Mouse (Mus musculus) hindbrain, embryonic 14.5 days (tissue): Measurements from ENCODE around the gene Cldn19. TPM values are rescaled to one million over a fixed set of nuclear protein-coding genes. Genes with fewer than 3 reads are reported as not detected.

Experiments used
- ATAC-seq: fragments of 200-750 bp; cut with Nextera tagmentation; 2 replicates; pipeline ENCODE4 v1.8.0; 2017; ENCODE audit warnings: moderate number of reproducible peaks, mild to moderate bottlenecking, moderate TSS enrichment, moderate library complexity; ENCODE audit not compliant: low FRiP score
- DNase-seq: peaks from one replicate; pipeline ENCODE4 v3.0.0-alpha.2; 2015; ENCODE audit warnings: low spot score
- H3K27ac ChIP-seq: fragments of 300-500 bp; sonication (generic); 2 replicates; pipeline ENCODE4 v1.5.1; 2014; ENCODE audit warnings: mild to moderate bottlenecking, moderate library complexity
- H3K27me3 ChIP-seq: fragments of 300-500 bp; sonication (generic); 2 replicates; pipeline ENCODE4 v1.6.1; 2014; ENCODE audit warnings: mild to moderate bottlenecking, low read length, mixed read lengths; ENCODE audit not compliant: control insufficient read depth, insufficient read depth
- H3K36me3 ChIP-seq: fragments of 300-500 bp; sonication (generic); replicated peaks from 2 replicates; pipeline ENCODE4 v1.6.1; 2014; ENCODE audit not compliant: control insufficient read depth, insufficient read depth
- H3K4me1 ChIP-seq: fragments of 300-500 bp; sonication (generic); replicated peaks from 2 replicates; pipeline ENCODE4 v1.6.1; 2014; ENCODE audit warnings: antibody characterized with exemption, low read length, mixed read lengths; ENCODE audit not compliant: control insufficient read depth, insufficient read depth
- H3K4me2 ChIP-seq: fragments of 300-500 bp; sonication (generic); replicated peaks from 2 replicates; pipeline ENCODE4 v1.6.1; 2014; ENCODE audit warnings: mild to moderate bottlenecking, moderate library complexity
- H3K4me3 ChIP-seq: fragments of 300-500 bp; sonication (generic); replicated peaks from 2 replicates; pipeline ENCODE4 v1.5.1; 2014; ENCODE audit warnings: mild to moderate bottlenecking, low read length
- H3K9ac ChIP-seq: fragments of 300-500 bp; sonication (generic); 2 replicates; pipeline ENCODE4 v1.6.1; 2014
- H3K9me3 ChIP-seq: fragments of 300-500 bp; sonication (generic); 2 replicates; pipeline ENCODE4 v1.6.1; 2016; ENCODE audit warnings: low read length; ENCODE audit not compliant: control insufficient read depth
- WGBS: fragments of 180-500 bp; shearing (Covaris S2); extraction: QIAGEN DNeasy Blood & Tissue Kit; methylation state at CpG from one replicate; pipeline ENCODE4 v1.1.7; 2014; 5-methylcytosine and 5-hydroxymethylcytosine counted together
- polyA plus RNA-seq: library from polyadenylated mRNA; unstranded; fragments of >200 nt; fragmentation: Nextera tagmentation; extraction: Ambion mirVana; gene quantifications from 2 replicates; pipeline ENCODE4 v1.2.1, GENCODE M21; 2014

Gene Cldn19
- polyA plus RNA-seq, 1 experiment from 2014 or later = 1.4 TPM

DNA sequence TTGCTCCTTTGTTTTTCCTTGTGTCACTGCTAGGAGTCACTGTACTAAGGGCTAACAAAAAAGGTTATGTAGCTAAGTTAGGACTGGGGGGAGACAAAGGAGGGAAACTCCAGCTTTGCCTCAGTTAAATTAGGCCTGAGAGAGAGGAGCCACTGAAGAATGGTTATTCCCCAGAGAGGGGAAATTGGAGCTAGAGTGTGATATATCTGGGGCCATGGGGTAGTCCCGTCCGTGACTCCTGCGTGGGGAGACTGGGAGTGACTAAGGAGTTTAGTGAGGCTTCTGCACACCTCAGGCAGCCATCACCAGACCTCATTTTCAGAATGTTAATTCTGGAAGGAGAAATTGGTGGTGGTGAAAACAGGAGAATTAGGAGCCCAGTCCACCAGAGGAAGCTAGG lies 20.9 kb upstream of the Cldn19 start:
- WGBS = 90% methylated on average over 3 of the region's 3 CpGs

DNA sequence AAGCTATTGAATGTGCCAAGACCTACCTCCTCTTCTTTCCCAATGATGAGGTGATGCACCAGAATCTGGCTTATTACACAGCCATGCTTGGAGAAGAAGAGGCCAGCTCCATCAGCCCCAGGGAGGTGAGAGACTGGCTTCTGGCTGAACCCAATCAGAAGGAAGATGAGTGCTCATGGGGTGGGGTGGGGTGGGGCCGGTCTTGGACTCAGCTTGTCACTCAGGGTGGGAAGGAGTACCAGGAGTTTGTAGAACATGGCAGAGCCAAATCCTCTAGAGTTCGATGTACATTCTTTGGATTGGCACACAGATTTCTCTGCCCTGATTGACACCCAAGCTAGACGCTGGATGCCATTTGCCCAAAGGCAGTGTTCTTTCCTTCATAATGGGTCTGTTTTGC lies 16.6 kb upstream of the Cldn19 start:
- no peaks in the 10 kb centered on the region for H3K27me3 ChIP-seq
- H3K9ac ChIP-seq = no peak overlapping the region
- ATAC-seq (no peak), DNase-seq (no peak)
- H3K4me2 ChIP-seq = no peak overlapping the region
- H3K36me3 ChIP-seq = peaks cover 50% of the 10 kb centered on the region
- no peak overlapping the region for H3K27ac ChIP-seq
- 74% methylated on average over 3 of the region's 3 CpGs for WGBS
- no peaks in the 10 kb centered on the region for H3K9me3 ChIP-seq
- H3K4me3 ChIP-seq = no peak overlapping the region
- H3K4me1 ChIP-seq = peaks cover 8% of the 10 kb centered on the region; the same call in 1 of the 2 replicates

More for the DNA sequence above, 20.9 kb upstream of the Cldn19 start:
- Histone ChIP-seq H3K4me2 (peak overlapping the region; percentile 63), H3K4me3 (peak overlapping the region; percentile 70), H3K36me3 (0 out of 2 replicates have a peak, but pooled peaks cover 17% of the 10 kb centered on the region), H3K4me1 (peaks cover 15% of the 10 kb centered on the region), H3K9me3 (no peaks in the 10 kb centered on the region), H3K27ac (no peak overlapping the region), H3K27me3 (no peaks in the 10 kb centered on the region), H3K9ac (no peak overlapping the region)
- DNase-seq = no peak
- ATAC-seq = no peak

DNA sequence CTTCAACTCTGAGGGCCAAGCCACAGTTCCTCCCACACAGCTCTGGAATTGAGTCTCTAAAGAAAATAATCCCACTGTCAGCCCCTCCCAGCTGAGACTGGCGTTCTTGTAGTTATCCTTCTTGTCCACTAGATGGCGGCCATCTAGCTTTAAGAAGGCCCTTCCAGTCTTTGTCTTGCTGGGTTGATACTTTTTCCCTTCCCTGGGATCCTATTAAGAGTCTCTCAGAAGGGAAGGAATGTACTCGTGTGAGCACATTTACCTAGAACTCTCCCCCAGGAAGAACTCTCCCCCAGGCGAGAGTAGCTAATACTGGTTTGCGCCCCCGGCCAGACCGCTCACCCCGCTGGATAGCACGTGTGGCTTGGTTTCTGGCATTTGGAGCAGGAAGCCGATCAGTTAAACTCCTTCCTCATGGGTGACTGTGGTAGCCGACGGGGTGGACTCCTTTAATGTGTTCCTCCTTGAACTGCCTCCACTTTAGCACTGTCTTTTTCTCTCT lies 16.0 kb upstream of the Cldn19 start:
- WGBS = 44% methylated on average over 12 of the region's 12 CpGs
- Histone ChIP-seq H3K36me3 (peaks cover 56% of the 10 kb centered on the region), H3K9ac (0 out of 2 replicates have a peak overlapping the region, but pooled peaks have one; percentile 40), H3K9me3 (no peaks in the 10 kb centered on the region), H3K27ac (peak overlapping the region; percentile 72), H3K4me3 (no peak overlapping the region), H3K4me1 (peaks cover 3% of the 10 kb centered on the region; the same call in 1 of the 2 replicates), H3K27me3 (no peaks in the 10 kb centered on the region), H3K4me2 (0 out of 2 replicates have a peak overlapping the region, but pooled peaks have one; percentile 13)
- DNase-seq (peak; percentile 87), ATAC-seq (peak; percentile 75)

DNA sequence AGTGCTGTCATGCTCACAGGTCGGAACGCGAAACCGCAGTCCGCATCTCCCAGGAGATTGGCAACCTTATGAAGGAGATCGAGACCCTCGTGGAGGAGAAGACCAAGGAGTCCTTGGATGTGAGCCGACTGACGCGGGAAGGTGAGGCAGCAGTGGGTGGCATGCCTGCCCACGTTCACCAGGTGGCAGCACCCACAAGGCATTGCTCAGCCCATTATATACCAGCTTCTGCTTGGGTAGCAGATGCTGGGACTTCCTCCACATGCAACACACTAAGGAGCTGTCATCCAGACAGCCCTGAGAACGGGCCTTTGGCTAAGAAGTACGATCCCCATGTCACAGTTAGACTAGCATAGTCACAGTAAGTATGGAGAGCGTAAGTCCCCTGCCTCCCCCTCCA lies 13.6 kb upstream of the Cldn19 start:
- H3K27me3 ChIP-seq = no peaks in the 10 kb centered on the region
- peaks cover 67% of the 10 kb centered on the region for H3K36me3 ChIP-seq
- DNase-seq (no peak), ATAC-seq (no peak)
- H3K4me2 ChIP-seq = no peak overlapping the region
- H3K9ac ChIP-seq = no peak overlapping the region
- WGBS = 93% methylated on average over 14 of the region's 14 CpGs
- H3K9me3 ChIP-seq = no peaks in the 10 kb centered on the region
- no peak overlapping the region for H3K27ac ChIP-seq
- no peak overlapping the region for H3K4me3 ChIP-seq
- no peaks in the 10 kb centered on the region; the same call in 1 of the 2 replicates for H3K4me1 ChIP-seq

DNA sequence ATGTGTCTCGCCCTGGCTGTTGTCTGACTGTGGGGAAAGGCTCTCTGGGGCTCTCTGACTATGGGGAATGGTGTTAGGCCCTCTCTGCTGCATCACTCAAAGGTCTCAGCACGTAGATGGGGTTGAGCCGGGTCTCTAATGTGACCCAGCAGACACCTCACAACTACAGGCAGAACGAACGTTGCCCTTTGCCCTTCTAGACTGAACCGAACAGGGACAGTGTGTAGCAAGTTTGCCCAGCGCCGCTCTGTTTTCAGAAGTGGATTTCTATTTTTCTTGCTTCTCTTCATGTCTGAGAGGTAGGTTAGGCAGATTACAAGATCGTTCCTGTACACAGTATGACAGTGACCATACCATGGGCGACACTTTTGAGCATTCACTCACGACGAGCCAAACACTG lies 12.6 kb upstream of the Cldn19 start:
- H3K9me3 ChIP-seq = no peaks in the 10 kb centered on the region
- WGBS = 90% methylated on average over 12 of the region's 12 CpGs
- no peak overlapping the region for H3K4me2 ChIP-seq
- H3K4me1 ChIP-seq = peaks cover 4% of the 10 kb centered on the region; the same call in 1 of the 2 replicates
- H3K4me3 ChIP-seq = no peak overlapping the region
- H3K9ac ChIP-seq = no peak overlapping the region
- ATAC-seq (no peak), DNase-seq (no peak)
- no peaks in the 10 kb centered on the region for H3K27me3 ChIP-seq
- H3K27ac ChIP-seq = no peak overlapping the region
- peaks cover 60% of the 10 kb centered on the region for H3K36me3 ChIP-seq

DNA sequence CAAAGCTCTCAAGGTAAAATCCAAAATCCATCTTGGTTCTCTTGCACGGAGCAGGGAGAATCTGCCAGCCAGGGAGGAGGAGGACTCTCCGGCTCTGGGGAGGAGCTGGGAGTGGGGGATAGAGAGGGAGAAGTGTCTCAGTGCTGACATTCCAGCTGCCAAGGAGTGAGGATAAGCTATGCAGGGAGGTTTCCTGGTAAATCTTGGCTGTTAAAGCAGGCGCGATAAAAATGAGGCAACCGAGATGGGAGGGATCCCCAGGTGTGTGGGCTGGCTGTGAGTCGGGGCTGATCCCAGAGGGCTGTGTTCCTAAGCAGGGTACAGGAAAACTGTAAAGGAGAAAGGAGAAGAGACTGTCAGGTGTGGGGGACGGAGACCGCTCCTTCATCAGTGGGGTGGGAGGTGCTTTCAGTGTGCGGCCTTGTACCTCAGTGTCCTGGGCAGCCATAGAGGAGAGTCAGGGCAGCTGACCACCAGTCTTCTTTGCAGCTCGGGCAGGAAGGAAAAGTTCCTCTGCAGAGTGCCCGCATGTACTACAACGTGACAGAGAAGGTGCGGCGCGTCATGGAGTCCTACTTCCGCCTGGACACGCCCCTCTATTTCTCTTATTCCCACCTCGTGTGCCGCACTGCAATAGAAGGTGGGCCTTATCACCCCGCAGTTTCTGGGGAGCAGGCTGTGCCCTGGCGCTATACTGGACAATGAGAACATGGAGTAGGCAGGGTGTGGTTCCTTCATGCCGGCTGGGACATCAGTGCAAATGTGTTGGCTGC lies 10.6 kb upstream of the Cldn19 start:
- no peaks in the 10 kb centered on the region for H3K9me3 ChIP-seq
- 82% methylated on average over 22 of the region's 22 CpGs for WGBS
- H3K4me3 ChIP-seq = no peak overlapping the region
- DNase-seq (no peak), ATAC-seq (no peak)
- peaks cover 64% of the 10 kb centered on the region for H3K36me3 ChIP-seq
- peaks cover 8% of the 10 kb centered on the region; the same call in 1 of the 2 replicates for H3K4me1 ChIP-seq
- no peak overlapping the region for H3K27ac ChIP-seq
- H3K27me3 ChIP-seq = no peaks in the 10 kb centered on the region
- no peak overlapping the region for H3K4me2 ChIP-seq
- no peak overlapping the region for H3K9ac ChIP-seq

DNA sequence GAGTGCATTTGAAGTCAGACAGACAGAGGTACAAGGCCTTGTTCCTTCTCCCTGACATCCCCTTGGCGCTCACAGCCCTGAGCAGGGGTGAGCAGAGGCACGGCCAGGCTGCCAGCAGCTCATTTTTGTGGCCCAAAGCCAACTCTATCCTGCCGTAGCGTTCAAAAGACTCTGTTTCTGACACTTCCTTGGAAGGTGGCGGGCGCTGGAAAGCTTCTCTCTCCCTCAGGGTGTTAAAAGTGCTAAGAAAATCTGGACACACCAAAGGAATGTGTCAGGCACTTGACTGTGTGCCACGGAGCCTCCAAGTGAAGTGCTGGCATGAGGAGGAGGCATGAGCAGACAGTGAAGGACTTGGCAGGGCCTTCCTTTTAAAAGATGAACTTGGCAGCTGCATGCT lies 9.7 kb upstream of the Cldn19 start:
- Histone ChIP-seq H3K9me3 (no peaks in the 10 kb centered on the region), H3K9ac (no peak overlapping the region), H3K36me3 (peaks cover 62% of the 10 kb centered on the region), H3K27me3 (no peaks in the 10 kb centered on the region), H3K4me3 (no peak overlapping the region), H3K4me2 (no peak overlapping the region), H3K4me1 (peaks cover 8% of the 10 kb centered on the region; the same call in 1 of the 2 replicates), H3K27ac (no peak overlapping the region)
- DNase-seq = no peak
- 62% methylated on average over 7 of the region's 7 CpGs for WGBS
- ATAC-seq = no peak

DNA sequence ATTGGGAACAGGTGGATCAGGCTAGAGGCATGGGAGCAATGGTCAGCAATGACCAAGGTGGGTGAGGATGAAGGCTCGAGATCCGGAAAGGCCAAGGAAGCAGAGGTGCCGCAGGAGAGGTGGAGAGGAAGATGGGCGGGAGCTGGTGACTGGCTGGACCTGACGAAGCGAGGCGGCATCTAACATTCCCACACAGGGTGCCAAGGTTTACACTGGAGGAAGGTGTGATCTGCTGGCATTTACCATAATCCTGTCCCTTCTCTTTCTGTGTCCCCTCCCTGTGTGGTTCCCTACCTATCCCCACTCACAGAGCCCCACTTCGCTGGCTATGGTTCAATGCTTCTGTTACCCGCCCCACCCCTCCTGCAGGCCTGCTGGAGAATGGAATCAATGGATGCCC lies 9.3 kb upstream of the Cldn19 start:
- no peaks in the 10 kb centered on the region for H3K27me3 ChIP-seq
- H3K4me2 ChIP-seq = no peak overlapping the region
- DNase-seq = no peak
- H3K27ac ChIP-seq = no peak overlapping the region
- 82% methylated on average over 9 of the region's 9 CpGs for WGBS
- H3K9me3 ChIP-seq = no peaks in the 10 kb centered on the region
- no peak overlapping the region for H3K4me3 ChIP-seq
- peaks cover 8% of the 10 kb centered on the region; the same call in 1 of the 2 replicates for H3K4me1 ChIP-seq
- H3K36me3 ChIP-seq = peaks cover 58% of the 10 kb centered on the region
- ATAC-seq = no peak
- no peak overlapping the region for H3K9ac ChIP-seq

DNA sequence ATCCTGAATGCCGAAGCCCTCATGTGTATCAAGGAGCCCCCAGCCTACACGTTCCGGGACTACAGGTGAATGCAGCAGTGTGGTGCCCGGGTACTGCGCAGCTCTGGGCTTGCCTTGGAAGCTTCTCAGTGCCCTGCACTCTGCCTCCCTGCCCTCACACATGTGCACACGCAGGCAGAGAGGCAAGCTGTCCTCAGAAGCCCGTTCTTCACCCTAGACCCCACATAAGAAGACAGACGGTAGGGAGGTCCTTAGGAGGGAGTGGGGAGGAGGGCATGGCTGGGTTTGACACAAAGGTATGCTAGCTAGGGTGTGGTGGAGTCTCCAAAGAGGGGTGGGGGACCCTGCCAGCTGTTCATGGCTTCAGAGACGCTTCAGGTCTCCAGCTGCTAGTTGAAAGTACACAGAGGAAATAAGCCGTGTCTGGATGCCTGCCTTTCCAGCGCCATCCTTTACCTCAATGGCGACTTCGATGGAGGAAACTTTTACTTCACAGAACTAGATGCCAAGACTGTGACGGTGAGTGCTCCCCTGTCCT lies 8.5 kb upstream of the Cldn19 start:
- Histone ChIP-seq H3K4me3 (no peak overlapping the region), H3K4me2 (no peak overlapping the region), H3K27ac (no peak overlapping the region), H3K9me3 (no peaks in the 10 kb centered on the region), H3K4me1 (peaks cover 8% of the 10 kb centered on the region; the same call in 1 of the 2 replicates), H3K36me3 (peaks cover 50% of the 10 kb centered on the region), H3K27me3 (no peaks in the 10 kb centered on the region), H3K9ac (no peak overlapping the region)
- 77% methylated on average over 14 of the region's 14 CpGs for WGBS
- no peak for ATAC-seq
- no peak for DNase-seq
